Mouse (Mus musculus) v-Abl transformed pro-B cells (cell line): ENCODE results near the gene Rplp2.
"Not testable (repeated sequence)": the region's sequence is repeated elsewhere in the genome, so short reads cannot be mapped to it uniquely, and the experiment has no call there.

ENCODE experiments used
- in situ Hi-C, 2 experiments: fragments of 400-800 bp; cut with MboI; formaldehyde crosslinking; loops; one replicate each; pipeline ENCODE4 v1.15.1; 2025; ENCODE audit not compliant: unreplicated experiment in 2 of 2

Rplp2 gene

DNA sequence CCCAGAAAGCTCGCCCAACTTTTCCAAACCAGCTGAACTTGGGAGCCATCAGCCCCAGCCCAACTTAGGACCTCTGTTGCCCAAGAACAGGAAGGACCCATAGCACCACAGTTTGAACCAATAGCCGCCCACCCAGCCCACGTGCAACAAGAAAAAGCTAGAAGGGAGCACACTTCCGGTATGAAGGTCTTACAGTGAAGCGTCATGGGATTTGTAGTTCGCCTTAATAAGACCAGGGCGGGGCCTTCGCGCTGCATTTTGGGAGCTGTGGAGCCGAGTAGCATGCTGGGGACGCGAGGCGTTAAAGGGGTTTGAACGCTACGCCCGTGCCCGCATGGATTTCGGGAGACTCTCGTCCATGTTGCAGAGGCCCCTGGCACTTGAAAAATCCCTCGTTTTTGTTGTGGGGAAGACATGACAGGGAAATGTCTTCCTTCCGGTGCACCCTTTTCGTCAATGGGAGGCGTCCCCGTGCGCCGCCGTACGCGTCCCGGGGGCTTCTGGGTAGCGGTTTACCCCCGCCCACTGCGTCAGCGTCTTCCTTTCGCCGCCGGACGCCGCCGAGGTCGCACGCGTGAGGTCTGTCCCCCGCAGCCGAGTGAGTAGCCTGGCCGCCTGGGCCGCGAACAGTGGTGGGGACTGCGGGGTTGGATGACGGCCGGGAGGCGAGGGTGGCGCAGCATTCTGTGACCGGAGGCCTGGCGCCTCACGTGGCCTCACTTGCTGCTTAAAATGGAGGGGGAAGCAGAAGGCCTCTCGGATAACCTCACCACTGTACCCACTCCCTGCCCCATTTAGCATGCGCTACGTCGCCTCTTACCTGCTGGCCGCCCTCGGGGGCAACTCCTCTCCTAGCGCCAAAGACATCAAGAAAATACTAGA lies at the start of gene Rplp2:
Gene Rplp2, plus strand, starts transcription at position 261 of the 882 bp plus-strand sequence.
- in situ Hi-C loops = no loop called here

- in situ Hi-C loops = no loop called here
Observed at GRCm38 (mm10) chr7:141403305-141403704, 43.9 kb upstream of the Rplp2 start.

DNA sequence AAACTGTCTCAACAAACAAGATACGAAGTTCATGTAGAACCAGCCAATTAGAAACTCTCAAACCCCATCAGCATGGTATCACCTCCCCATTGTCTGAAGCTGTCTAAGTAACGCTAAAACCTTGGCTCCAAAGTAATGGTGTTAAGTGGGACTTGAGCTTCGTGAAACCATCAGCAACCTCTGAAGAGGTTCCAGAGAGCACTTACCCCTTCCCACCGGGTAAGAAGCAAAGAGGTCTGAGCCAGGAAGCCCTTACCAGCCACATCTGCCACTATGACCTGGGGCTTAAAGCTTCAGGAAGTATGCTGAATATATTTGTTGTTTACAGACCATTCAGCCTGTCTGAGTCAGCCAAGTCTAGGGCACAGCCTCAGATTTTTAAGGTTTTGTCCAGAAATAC lies 41.7 kb upstream of the Rplp2 start:
- in situ Hi-C loops = no loop called here

- in situ Hi-C loops = not testable (repeated sequence)
Observed at GRCm38 (mm10) chr7:141407670-141408069, 39.5 kb upstream of the Rplp2 start.

- in situ Hi-C loops = no loop called here
Observed at GRCm38 (mm10) chr7:141408833-141409232, 38.3 kb upstream of the Rplp2 start.

DNA sequence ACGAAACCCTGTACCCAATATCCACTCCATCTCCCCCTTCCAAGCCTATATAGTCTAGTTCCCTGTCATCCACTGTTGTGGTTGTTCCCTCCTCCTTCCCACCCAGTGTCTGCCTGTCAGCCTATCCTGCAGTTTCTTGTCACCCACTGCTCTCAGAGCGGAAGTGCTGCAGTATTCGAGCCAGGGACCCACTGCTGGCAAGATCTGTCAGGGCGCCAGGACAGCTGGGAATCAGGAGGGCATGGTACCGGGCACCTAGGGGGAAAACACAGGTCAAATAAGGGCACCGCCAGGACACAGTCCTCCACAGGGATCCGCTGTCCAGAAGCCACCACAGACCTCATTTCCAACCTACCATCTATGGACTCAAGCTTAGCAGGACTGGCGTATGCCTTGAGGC lies 36.5 kb upstream of the Rplp2 start:
- in situ Hi-C loops = loop anchor here (5.0 kb wide), 3 partner anchors 42 to 117 kb away; partner anchors contain the start of gene Pnpla2 (in 1 of the 2)

GRCm38 (mm10) chr7:141411667-141412066 lies 35.5 kb upstream of the Rplp2 start:
- in situ Hi-C loops = loop anchor here (5.0 kb wide), 3 partner anchors 41 to 116 kb away; partner anchors contain the start of gene Pnpla2 (in 1 of the 2)

GRCm38 (mm10) chr7:141413331-141413730 lies 33.8 kb upstream of the Rplp2 start:
- in situ Hi-C loops = loop anchor here (5.0 kb wide), 3 partner anchors 39 to 114 kb away; partner anchors contain the start of gene Pnpla2 (in 1 of the 2)

DNA sequence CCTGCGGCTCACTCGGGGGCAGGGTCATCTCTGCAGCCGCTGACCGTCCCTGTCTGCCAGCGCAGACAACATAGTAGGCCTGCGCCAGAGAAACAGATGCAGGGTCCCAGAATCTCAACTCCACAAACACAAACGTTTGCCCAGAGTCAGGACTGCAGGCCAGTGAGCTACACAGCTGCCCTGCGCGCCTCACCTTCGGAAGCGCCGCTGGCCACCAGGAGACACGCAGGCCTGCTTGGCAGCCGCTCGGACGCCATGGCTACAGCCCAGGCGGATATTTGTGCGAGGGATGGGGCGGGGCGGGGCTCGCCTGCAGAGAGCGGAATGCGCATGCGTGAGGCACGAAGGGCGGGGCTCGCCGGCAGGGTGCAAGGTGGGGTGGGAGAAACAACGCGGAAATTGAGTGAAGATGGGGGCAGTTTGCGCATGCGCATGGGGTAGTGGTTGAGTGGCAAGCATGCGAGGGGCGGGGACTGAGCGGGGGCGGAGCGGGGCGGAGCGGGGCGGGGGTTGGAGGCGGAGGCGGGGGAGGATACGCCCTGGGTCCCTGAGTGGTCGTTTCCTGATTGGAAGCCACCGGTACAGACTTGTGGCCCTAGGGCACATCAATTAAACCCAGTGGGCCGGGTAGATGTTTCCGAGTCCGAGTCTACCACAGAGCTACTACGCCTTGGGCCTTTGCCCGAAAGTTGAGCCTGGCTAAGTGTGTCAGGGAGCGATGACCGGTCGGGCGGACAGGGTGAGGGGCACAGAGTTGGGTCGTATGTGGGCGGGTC lies 33.2 kb upstream of the Rplp2 start, which contains the start of gene Gatd1:
Gene Gatd1, minus strand, starts transcription at position 328 of the 776 bp plus-strand sequence.
- in situ Hi-C loops = loop anchor here (5.0 kb wide), 3 partner anchors 38 to 113 kb away; partner anchors contain the start of gene Pnpla2 (in 1 of the 2)

DNA sequence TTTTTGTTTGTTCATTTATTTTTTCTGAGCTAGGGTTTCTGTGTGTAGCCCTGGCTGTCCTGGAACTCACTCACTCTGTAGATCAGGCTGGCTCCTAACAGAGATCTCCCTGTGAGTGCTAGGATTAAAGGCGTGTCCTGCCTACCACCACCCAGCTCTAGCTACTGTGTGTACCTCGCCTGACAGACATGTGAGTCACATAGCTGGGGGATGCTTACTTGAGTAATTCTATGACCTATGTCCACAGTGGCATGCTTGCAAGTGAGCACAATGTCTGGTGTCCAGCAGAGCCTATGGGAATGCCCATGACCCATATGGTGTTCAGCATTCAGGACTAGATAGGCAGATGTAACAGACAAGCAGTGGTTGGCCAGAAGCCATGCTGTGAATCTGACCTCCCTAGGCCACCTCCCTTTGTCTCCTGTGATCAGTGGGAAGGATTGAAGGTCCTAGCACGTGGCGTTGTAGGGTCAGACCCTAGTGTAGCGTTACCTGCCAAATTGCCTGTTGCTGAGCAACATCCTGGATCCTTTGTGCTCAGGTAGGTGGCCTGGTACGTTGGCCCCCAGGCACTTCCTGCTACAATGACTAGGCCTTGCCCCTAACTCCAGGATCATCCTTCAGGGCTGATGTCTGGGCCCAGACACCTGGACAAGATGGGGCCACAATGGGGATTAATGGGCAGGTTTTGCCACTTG lies 30.9 kb upstream of the Rplp2 start:
- in situ Hi-C loops = no loop called here

DNA sequence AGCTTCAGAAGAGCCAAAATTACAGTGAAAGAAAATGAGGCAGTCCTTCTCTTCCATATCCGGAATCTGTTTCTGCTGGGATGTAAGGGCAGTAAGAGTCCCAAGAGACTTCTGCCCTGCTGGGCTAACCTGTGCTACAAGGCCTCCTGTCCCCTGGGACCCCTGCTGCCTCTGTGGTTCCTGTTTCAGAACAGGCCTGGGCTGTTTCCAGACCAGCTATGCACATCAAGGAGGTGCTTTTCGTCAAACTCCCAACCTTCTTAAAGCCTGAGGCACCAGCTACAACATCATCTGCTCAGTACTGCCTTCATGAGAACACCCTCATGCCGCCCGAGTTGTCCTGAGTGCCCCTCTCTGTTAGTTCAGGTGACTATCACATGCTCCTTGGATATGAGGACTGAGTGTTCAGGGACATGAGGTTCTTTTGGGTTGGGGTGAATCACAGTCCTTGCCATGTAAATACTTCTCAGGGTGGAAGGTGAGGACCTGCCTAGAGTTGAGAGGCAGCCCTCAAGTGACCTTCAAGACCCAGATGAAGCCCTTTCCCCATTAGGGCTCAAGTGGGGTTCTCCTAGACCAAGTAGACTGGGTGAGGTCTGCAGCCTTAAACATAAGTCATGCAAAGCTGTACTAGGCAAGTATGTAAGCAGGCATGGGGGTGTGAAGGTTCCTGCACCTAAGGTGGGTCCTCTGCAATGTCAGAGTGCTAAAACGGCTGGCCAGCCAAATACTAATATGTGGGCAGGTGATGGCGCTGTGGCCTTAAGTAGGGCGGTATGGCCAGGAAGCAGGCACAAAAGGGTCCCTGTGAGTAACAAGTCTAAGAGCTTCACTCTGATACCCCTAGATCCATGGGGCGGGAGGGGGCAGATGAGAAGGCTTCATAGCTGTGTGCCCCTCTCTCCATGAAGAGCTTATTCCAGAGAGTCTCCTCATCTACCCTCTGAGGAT lies 29.2 kb upstream of the Rplp2 start:
- in situ Hi-C loops = no loop called here

- in situ Hi-C loops = no loop called here
Observed at GRCm38 (mm10) chr7:141418970-141419369, 28.2 kb upstream of the Rplp2 start.

GRCm38 (mm10) chr7:141420030-141420702 lies 27.0 kb upstream of the Rplp2 start:
- in situ Hi-C loops = no loop called here

GRCm38 (mm10) chr7:141423811-141424210 lies 23.4 kb upstream of the Rplp2 start:
- in situ Hi-C loops = no loop called here

DNA sequence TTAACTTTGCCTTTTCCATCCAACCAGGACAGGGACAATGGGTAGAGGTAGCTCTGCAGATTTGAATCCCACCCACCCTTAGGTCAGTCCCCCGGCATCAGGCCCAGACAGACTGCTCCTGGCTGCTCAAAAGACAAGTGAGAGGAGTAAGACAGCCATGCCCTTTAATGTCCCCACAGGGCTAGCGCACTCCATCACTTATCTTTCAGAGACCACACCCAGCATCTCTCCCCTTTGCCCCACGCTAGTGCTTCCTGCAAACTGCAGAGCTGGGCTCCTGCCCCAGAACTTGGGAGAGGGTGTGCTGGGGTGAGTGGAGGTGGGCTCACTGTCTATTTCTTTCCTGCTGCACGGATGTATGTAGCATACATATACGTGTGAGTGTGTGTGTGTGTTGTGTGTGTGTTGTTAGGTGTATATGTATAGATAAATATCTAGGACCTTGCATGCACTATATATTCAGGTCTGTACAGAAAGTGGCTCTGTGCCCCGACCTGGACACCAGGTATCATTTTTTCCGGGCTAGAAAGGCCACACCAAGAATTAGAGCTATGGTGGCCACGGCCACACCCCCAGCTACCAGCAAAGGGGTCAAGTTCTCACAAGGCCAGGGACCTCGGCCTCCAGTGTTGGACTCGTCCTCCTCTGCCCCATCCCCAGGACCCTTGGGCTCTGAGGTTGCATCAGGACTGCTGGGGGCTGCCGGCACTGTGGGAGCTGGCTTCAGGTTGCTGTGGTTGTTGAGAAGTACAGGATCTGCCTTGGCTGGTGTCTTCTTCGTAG lies 20.0 kb upstream of the Rplp2 start:
- in situ Hi-C loops = no loop called here

- in situ Hi-C loops = no loop called here
Observed at GRCm38 (mm10) chr7:141428701-141429100, 18.5 kb upstream of the Rplp2 start.

DNA sequence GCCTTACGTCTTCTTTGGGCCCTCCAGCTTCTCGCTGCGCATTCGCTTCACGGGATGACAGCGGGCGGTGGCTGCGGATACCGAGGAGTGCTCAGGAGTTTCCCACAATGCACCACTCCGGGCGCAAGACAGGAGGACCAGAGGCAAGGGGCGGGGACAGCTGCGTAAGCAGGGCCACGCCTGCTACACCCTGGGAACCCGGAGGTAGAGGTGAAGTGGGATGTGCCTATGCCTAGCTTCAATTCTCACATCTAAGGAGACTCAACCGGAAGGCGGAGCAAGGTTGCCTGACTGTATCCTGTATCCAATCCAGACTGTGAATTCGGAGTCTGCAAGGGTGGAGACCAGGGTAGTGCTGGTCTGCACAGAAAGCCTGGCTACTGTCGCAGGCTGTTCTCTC lies 17.9 kb upstream of the Rplp2 start, which contains the start of gene Cend1:
Gene Cend1, minus strand, starts transcription at position 182 of the 400 bp plus-strand sequence.
- in situ Hi-C loops = no loop called here
